Mouse (Mus musculus) heart, postnatal 25 days (tissue): ENCODE measurements around the gene Ms4a7. TPM values are rescaled to one million over a fixed set of nuclear protein-coding genes. Genes with fewer than 3 reads are reported as not detected.

ENCODE experiments used
- DNase-seq: peaks from one replicate; pipeline ENCODE4 v3.0.0; 2022; ENCODE audit warnings: low spot score
- intact Hi-C: fragments of 180-260 bp; cut with DNase I; formaldehyde crosslinking; loops from one replicate; pipeline ENCODE4 v1.15.1; 2025
- total RNA-seq, 2 experiments: library from RNA; stranded (reverse); gene quantifications; 2 replicates each; pipeline ENCODE4 v1.2.3; 2021

Gene Ms4a7
- total RNA-seq, 2 experiments from 2014 or later: 0.73 to 2.2 TPM

GRCm38 (mm10) chr19:11280223-11280622 lies 55.7 kb downstream of the Ms4a7 start:
- intact Hi-C loops: no loop called here
- no peak for DNase-seq

- intact Hi-C loops: no loop called here
Observed at GRCm38 (mm10) chr19:11276431-11276830, 59.5 kb downstream of the Ms4a7 start.

More at GRCm38 (mm10) chr19:11276431-11276830, 59.5 kb downstream of the Ms4a7 start:
- DNase-seq: no peak

Other genes starting within 250 kb of the Ms4a7 start
- not detected for gene 1700017D01Rik, start 205.3 kb downstream of the Ms4a7 start, total RNA-seq
- gene 1700025F22Rik, start 170.8 kb downstream of the Ms4a7 start, total RNA-seq: not detected
- gene Ms4a13, start 139.4 kb downstream of the Ms4a7 start, total RNA-seq: not detected
- not detected for gene Ms4a12, start 103.7 kb downstream of the Ms4a7 start, total RNA-seq
- gene Ms4a1, start 69.9 kb downstream of the Ms4a7 start, total RNA-seq: under 1 TPM; 0.49 to 0.67 TPM
- gene Ms4a5, start 52.3 kb downstream of the Ms4a7 start, total RNA-seq: not detected
- under 1 TPM; 0.10 to 0.22 TPM for gene Ms4a14, start 21.7 kb downstream of the Ms4a7 start, total RNA-seq
- 1 to 10 TPM; 4.8 to 7.8 TPM for gene Ms4a4a, start 39.4 kb upstream of the Ms4a7 start, total RNA-seq
- not detected for gene Ms4a4c, start 68.6 kb upstream of the Ms4a7 start, total RNA-seq
- under 1 TPM; 0.36 to 0.56 TPM for gene Ms4a4b, start 107.4 kb upstream of the Ms4a7 start, total RNA-seq
- gene Ms4a6c, start 133.2 kb upstream of the Ms4a7 start, total RNA-seq: 10 to 100 TPM in 1 of 2 experiments, 1 to 10 TPM in 1; 8.9 to 10.1 TPM
- not detected for gene Gm8369, start 149.8 kb upstream of the Ms4a7 start, total RNA-seq
- 1 to 10 TPM; 5.7 to 6.1 TPM for gene Ms4a6b, start 180.4 kb upstream of the Ms4a7 start, total RNA-seq
- 10 to 100 TPM in 1 of 2 experiments, 1 to 10 TPM in 1; 5.6 to 10.3 TPM for gene Ms4a4d, start 200.7 kb upstream of the Ms4a7 start, total RNA-seq